Mouse (Mus musculus) ES-E14 (cell line): ENCODE results near the gene Ebf4.

Source experiments
- CHD2 ChIP-seq: IDR thresholded peaks from 2 replicates; pipeline ENCODE4 v1.6.1; 2014; ENCODE audit warnings: mild to moderate bottlenecking, low read depth, low read length, inconsistent platforms
- MAFK ChIP-seq: IDR thresholded peaks from 2 replicates; pipeline ENCODE4 v1.6.1; 2014; ENCODE audit warnings: mild to moderate bottlenecking, low read depth, low read length, inconsistent platforms; ENCODE audit not compliant: insufficient read depth
- ZC3H11A ChIP-seq: IDR thresholded peaks from 2 replicates; pipeline ENCODE4 v1.6.1; 2012; ENCODE audit warnings: low read depth, mild to moderate bottlenecking, inconsistent platforms, low read length, borderline replicate concordance

- no peak for TF ChIP-seq MAFK
- TF ChIP-seq CHD2, result no peak
- TF ChIP-seq ZC3H11A, result no peak
Measured at GRCm38 (mm10) chr2:130289086-130289485, 5.9 kb upstream of the Ebf4 start.
